Mouse (Mus musculus) heart, postnatal 0 days (tissue): Measurements from ENCODE around the gene Ppp1r8. TPM values are rescaled to one million over a fixed set of nuclear protein-coding genes. Genes with fewer than 3 reads are reported as not detected.

ENCODE experiments used
- ATAC-seq: fragments of 200-750 bp; cut with Nextera tagmentation; 2 replicates; pipeline ENCODE4 v1.8.0; 2017; ENCODE audit warnings: low read depth, moderate number of reproducible peaks, moderate library complexity; ENCODE audit not compliant: insufficient read depth
- DNase-seq: peaks from one replicate; pipeline ENCODE4 v3.0.0-alpha.2; 2016; ENCODE audit warnings: low spot score
- H3K27ac ChIP-seq: fragments of 300-500 bp; sonication (generic); 2 replicates; pipeline ENCODE4 v1.5.1; 2014; ENCODE audit warnings: low read depth, mild to moderate bottlenecking
- H3K27me3 ChIP-seq: fragments of 300-500 bp; sonication (generic); 2 replicates; pipeline ENCODE4 v1.6.1; 2014; ENCODE audit warnings: low read length, mixed read lengths; ENCODE audit not compliant: control insufficient read depth, insufficient read depth
- H3K36me3 ChIP-seq: fragments of 300-500 bp; sonication (generic); replicated peaks from 2 replicates; pipeline ENCODE4 v1.6.1; 2014; ENCODE audit warnings: low read length, mixed read lengths; ENCODE audit not compliant: control insufficient read depth, insufficient read depth
- H3K4me1 ChIP-seq: fragments of 300-500 bp; sonication (generic); 2 replicates; pipeline ENCODE4 v1.6.1; 2014; ENCODE audit warnings: antibody characterized with exemption; ENCODE audit not compliant: control insufficient read depth, insufficient read depth
- H3K4me2 ChIP-seq: fragments of 300-500 bp; sonication (generic); 2 replicates; pipeline ENCODE4 v1.6.1; 2014; ENCODE audit warnings: low read depth, mild to moderate bottlenecking, low read length, moderate library complexity
- H3K4me3 ChIP-seq: fragments of 300-500 bp; sonication (generic); 2 replicates; pipeline ENCODE4 v1.5.1; 2014; ENCODE audit warnings: low read depth, low read length
- H3K9ac ChIP-seq: fragments of 300-500 bp; sonication (generic); replicated peaks from 2 replicates; pipeline ENCODE4 v1.6.1; 2014; ENCODE audit warnings: low read depth, low read length, mixed read lengths
- H3K9me3 ChIP-seq: fragments of 300-500 bp; sonication (generic); replicated peaks from 2 replicates; pipeline ENCODE4 v1.6.1; 2016; ENCODE audit warnings: low read length; ENCODE audit not compliant: control insufficient read depth
- CTCF ChIP-seq: IDR thresholded peaks from 2 replicates; pipeline ENCODE4 v1.5.1; 2016; ENCODE audit warnings: antibody characterized with exemption, control low read depth, low read depth
- EP300 ChIP-seq: IDR thresholded peaks from 2 replicates; pipeline ENCODE4 v1.6.1; 2016; ENCODE audit warnings: antibody characterized with exemption, low read depth
- WGBS: fragments of 180-500 bp; shearing (Covaris S2); extraction: QIAGEN DNeasy Blood & Tissue Kit; methylation state at CpG from one replicate; pipeline ENCODE4 v1.1.7; 2014; 5-methylcytosine and 5-hydroxymethylcytosine counted together
- polyA plus RNA-seq: library from polyadenylated mRNA; unstranded; fragments of >200 nt; fragmentation: Nextera tagmentation; extraction: Ambion mirVana; gene quantifications from 2 replicates; pipeline ENCODE4 v1.2.1, GENCODE M21; 2015
- total RNA-seq: library from RNA; depleted of rRNA; stranded (reverse); fragments of >200 nt; gene quantifications from 2 replicates; pipeline ENCODE4 v1.2.3, GENCODE M21; 2014; ENCODE audit warnings: low replicate concordance

Ppp1r8 gene
- total and polyA plus RNA-seq, 2 experiments from 2014 or later: 17.3 to 46.2 TPM

- no peak overlapping the region for H3K27ac ChIP-seq
- peaks cover 14% of the 10 kb centered on the region for H3K9me3 ChIP-seq
- no peak overlapping the region for H3K9ac ChIP-seq
- DNase-seq (no peak), ATAC-seq (no peak)
- no peak for TF ChIP-seq EP300
- no peak for TF ChIP-seq CTCF
- no peaks in the 10 kb centered on the region for H3K27me3 ChIP-seq
- H3K36me3 ChIP-seq: no peaks in the 10 kb centered on the region
- H3K4me2 ChIP-seq: no peak overlapping the region
- H3K4me1 ChIP-seq: no peaks in the 10 kb centered on the region; the same call in 1 of the 2 replicates
- H3K4me3 ChIP-seq: no peak overlapping the region
- 89% methylated on average over 7 of the region's 7 CpGs for whole genome bisulfite sequencing
Measured at GRCm38 (mm10) chr4:132806620-132807191, 36.3 kb downstream of the Ppp1r8 start.

- no peak for DNase-seq
- Histone ChIP-seq H3K9ac (no peak overlapping the region), H3K27me3 (no peaks in the 10 kb centered on the region), H3K9me3 (peaks cover 6% of the 10 kb centered on the region), H3K4me3 (no peak overlapping the region), H3K27ac (no peak overlapping the region), H3K4me1 (no peaks in the 10 kb centered on the region; the same call in 1 of the 2 replicates), H3K36me3 (no peaks in the 10 kb centered on the region), H3K4me2 (no peak overlapping the region)
- no peak for TF ChIP-seq EP300
- TF ChIP-seq CTCF: no peak
- 52% methylated on average over 12 of the region's 12 CpGs for WGBS
- ATAC-seq: no peak
Measured at GRCm38 (mm10) chr4:132805599-132806197, 37.3 kb downstream of the Ppp1r8 start.

GRCm38 (mm10) chr4:132805146-132805545 lies 37.8 kb downstream of the Ppp1r8 start:
- WGBS: 77% methylated on average over 5 of the region's 5 CpGs
- H3K4me2 ChIP-seq: no peak overlapping the region
- H3K27ac ChIP-seq: no peak overlapping the region
- ATAC-seq (no peak), DNase-seq (no peak)
- H3K9me3 ChIP-seq: 0 out of 2 replicates have a peak, but pooled peaks cover under 1% of the 10 kb centered on the region
- H3K36me3 ChIP-seq: no peaks in the 10 kb centered on the region
- H3K27me3 ChIP-seq: no peaks in the 10 kb centered on the region
- H3K9ac ChIP-seq: no peak overlapping the region
- H3K4me3 ChIP-seq: no peak overlapping the region
- no peaks in the 10 kb centered on the region; the same call in 1 of the 2 replicates for H3K4me1 ChIP-seq
- TF ChIP-seq CTCF: no peak
- no peak for TF ChIP-seq EP300

- no peaks in the 10 kb centered on the region for H3K36me3 ChIP-seq
- no peaks in the 10 kb centered on the region for H3K27me3 ChIP-seq
- H3K9me3 ChIP-seq: no peaks in the 10 kb centered on the region
- no peak for TF ChIP-seq EP300
- no peak for TF ChIP-seq CTCF
- no peaks in the 10 kb centered on the region; the same call in 1 of the 2 replicates for H3K4me1 ChIP-seq
- no peak overlapping the region for H3K9ac ChIP-seq
- no peak overlapping the region for H3K27ac ChIP-seq
- no peak overlapping the region for H3K4me2 ChIP-seq
- ATAC-seq (no peak), DNase-seq (no peak)
- 88% methylated on average over 6 of the region's 6 CpGs for WGBS
- H3K4me3 ChIP-seq: no peak overlapping the region
Measured at GRCm38 (mm10) chr4:132804331-132804730, 38.6 kb downstream of the Ppp1r8 start.

- H3K9ac ChIP-seq: no peak overlapping the region
- 93% methylated on average over 7 of the region's 7 CpGs for WGBS
- no peak overlapping the region for H3K4me3 ChIP-seq
- H3K4me2 ChIP-seq: no peak overlapping the region
- H3K9me3 ChIP-seq: no peaks in the 10 kb centered on the region
- H3K36me3 ChIP-seq: no peaks in the 10 kb centered on the region
- DNase-seq: no peak
- no peaks in the 10 kb centered on the region; the same call in 1 of the 2 replicates for H3K4me1 ChIP-seq
- H3K27me3 ChIP-seq: no peaks in the 10 kb centered on the region
- TF ChIP-seq EP300 (no peak), CTCF (no peak)
- no peak for ATAC-seq
- H3K27ac ChIP-seq: no peak overlapping the region
Measured at GRCm38 (mm10) chr4:132803876-132804275, 39.1 kb downstream of the Ppp1r8 start.

- Histone ChIP-seq H3K9ac (no peak overlapping the region), H3K4me3 (no peak overlapping the region), H3K9me3 (no peaks in the 10 kb centered on the region), H3K4me2 (no peak overlapping the region), H3K27me3 (no peaks in the 10 kb centered on the region), H3K36me3 (no peaks in the 10 kb centered on the region), H3K27ac (no peak overlapping the region), H3K4me1 (no peaks in the 10 kb centered on the region)
- WGBS: 83% methylated on average over 5 of the region's 5 CpGs
- TF ChIP-seq CTCF: no peak
- no peak for TF ChIP-seq EP300
- ATAC-seq (no peak), DNase-seq (no peak)
Measured at GRCm38 (mm10) chr4:132803212-132803611, 39.8 kb downstream of the Ppp1r8 start.
